Comparison of ENCODE assay signal across 23 mouse cellular contexts in genomic region chr8:91384389-91384788, GRCm38 (mm10).
A peak's percentile ranks its signal among the peaks of the same experiment; 100 is the strongest.
DNase-seq lines count a peak whose midpoint lies in the region; ATAC-seq and TF ChIP-seq lines count a peak whose summit lies in the region.
"Had no signal": no experiment of that assay in that cellular context is flagged by ENCODE, and none has a peak within 500 bp of the region (broad histone marks: within the 10 kb centered on the region; RNA-seq: fewer than 3 reads in every experiment).

No protein-coding gene starts in this region.

- TF ChIP-seq CTCF in olfactory bulb, adult 2 months (IDR thresholded peaks at IDR 0.05; ENCODE audit: insufficient read depth, low read depth, low read length) = no peak

- no peak for DNase-seq in liver, embryonic 13.5 days
- DNase-seq in embryonic facial prominence, embryonic 10.5 days (ENCODE audit: low spot score) = no peak
- no peak for DNase-seq in yolk sac, embryonic 10.5 days (ENCODE audit: low spot score)
- no peak for DNase-seq in adrenal gland, adult 18-20 months (ENCODE audit: low spot score in 2 of 2)
- DNase-seq: adrenal gland, postnatal 10 days; cerebellum, adult 9-10 months; gastrocnemius, postnatal 10 days; kidney, adult 18-20 months; layer of hippocampus, postnatal 36 days; midbrain, embryonic 14.5 days; right cerebral cortex, postnatal 14 days; spleen, adult 18-20 months; thymus, adult 2 months had no signal

- no peak overlapping the region for H3K4me3 ChIP-seq in forebrain, embryonic 13.5 days
- H3K4me3 ChIP-seq in forebrain, embryonic 16.5 days (replicated peaks; ENCODE audit: low read length) = no peak overlapping the region
- no peak overlapping the region for H3K4me3 ChIP-seq in liver, embryonic 13.5 days (replicated peaks)
- no peak overlapping the region for H3K4me3 ChIP-seq in liver, embryonic 12.5 days
- no peak overlapping the region for H3K4me3 ChIP-seq in embryonic facial prominence, embryonic 10.5 days
- no peak overlapping the region for H3K4me3 ChIP-seq in olfactory bulb, adult 2 months (ENCODE audit: insufficient read depth, low read depth, low read length)
- H3K4me3 ChIP-seq: embryonic facial prominence, embryonic 12.5 days; limb, embryonic 15.5 days; myocyte had no signal

- ATAC-seq in forebrain, embryonic 13.5 days = peak; percentile 39; the same call in 1 of the 2 replicates
- ATAC-seq in forebrain, embryonic 16.5 days = no peak
- ATAC-seq in liver, embryonic 13.5 days (ENCODE audit: low read depth) = no peak
- ATAC-seq in liver, embryonic 12.5 days = no peak
- ATAC-seq: CD4-positive, CD25-positive, alpha-beta regulatory T cell, adult 4 months; Patski had no signal

- H3K27ac ChIP-seq in forebrain, embryonic 13.5 days = no peak overlapping the region
- H3K27ac ChIP-seq in forebrain, embryonic 16.5 days (ENCODE audit: low read length) = no peak overlapping the region
- peak overlapping the region; percentile 43; the same call in 1 of the 2 replicates for H3K27ac ChIP-seq in liver, embryonic 13.5 days
- H3K27ac ChIP-seq in liver, embryonic 12.5 days = no peak overlapping the region
- H3K27ac ChIP-seq in embryonic facial prominence, embryonic 10.5 days (replicated peaks) = 0 out of 2 replicates have a peak overlapping the region, but pooled peaks have one; percentile 21
- peak overlapping the region; percentile 14; the same call in 1 of the 2 replicates for H3K27ac ChIP-seq in olfactory bulb, adult 2 months (ENCODE audit: insufficient read depth, low read depth, low read length)
- H3K27ac ChIP-seq: embryonic facial prominence, embryonic 12.5 days; kidney, postnatal 0 days; limb, embryonic 15.5 days had no signal

- no peaks in the 10 kb centered on the region for H3K36me3 ChIP-seq in forebrain, embryonic 13.5 days (ENCODE audit: poor library complexity, severe bottlenecking)
- H3K36me3 ChIP-seq in forebrain, embryonic 16.5 days (ENCODE audit: control insufficient read depth, insufficient read depth) = no peaks in the 10 kb centered on the region
- H3K36me3 ChIP-seq in liver, embryonic 13.5 days = no peaks in the 10 kb centered on the region
- H3K36me3 ChIP-seq in liver, embryonic 12.5 days = no peaks in the 10 kb centered on the region
- H3K36me3 ChIP-seq in embryonic facial prominence, embryonic 10.5 days (replicated peaks) = no peaks in the 10 kb centered on the region
- H3K36me3 ChIP-seq: embryonic facial prominence, embryonic 12.5 days; limb, embryonic 15.5 days had no signal

- no peaks in the 10 kb centered on the region for H3K9me3 ChIP-seq in forebrain, embryonic 13.5 days (replicated peaks)
- H3K9me3 ChIP-seq in forebrain, embryonic 16.5 days (ENCODE audit: control insufficient read depth, low read length) = no peaks in the 10 kb centered on the region
- no peaks in the 10 kb centered on the region for H3K9me3 ChIP-seq in liver, embryonic 13.5 days (replicated peaks)
- H3K9me3 ChIP-seq in liver, embryonic 12.5 days (replicated peaks) = no peaks in the 10 kb centered on the region
- H3K9me3 ChIP-seq in embryonic facial prominence, embryonic 10.5 days = no peaks in the 10 kb centered on the region
- H3K9me3 ChIP-seq: embryonic facial prominence, embryonic 12.5 days; limb, embryonic 15.5 days had no signal

- 65% methylated on average over 3 of the region's 3 CpGs for WGBS in forebrain, embryonic 13.5 days
- WGBS in forebrain, embryonic 16.5 days = 63% methylated on average over 3 of the region's 3 CpGs
- WGBS in liver, embryonic 13.5 days (ENCODE audit: insufficient replicate concordance) = 69% methylated on average over 3 of the region's 3 CpGs
- 70% methylated on average over 3 of the region's 3 CpGs for WGBS in liver, embryonic 12.5 days (ENCODE audit: insufficient replicate concordance)
- 69% methylated on average over 3 of the region's 3 CpGs for WGBS in embryonic facial prominence, embryonic 10.5 days
- whole genome bisulfite sequencing in olfactory bulb, adult 2 months = 92% methylated on average over 3 of the region's 3 CpGs

- no peak overlapping the region for H3K9ac ChIP-seq in forebrain, embryonic 13.5 days
- no peak overlapping the region for H3K9ac ChIP-seq in forebrain, embryonic 16.5 days (replicated peaks; ENCODE audit: low read depth, low read length)
- H3K9ac ChIP-seq in liver, embryonic 13.5 days = no peak overlapping the region
- no peak overlapping the region for H3K9ac ChIP-seq in liver, embryonic 12.5 days
- H3K9ac ChIP-seq: embryonic facial prominence, embryonic 12.5 days; limb, embryonic 15.5 days had no signal

- peaks cover 12% of the 10 kb centered on the region for H3K27me3 ChIP-seq in forebrain, embryonic 13.5 days
- H3K27me3 ChIP-seq in forebrain, embryonic 16.5 days (replicated peaks; ENCODE audit: control insufficient read depth, insufficient read depth, low read length) = no peaks in the 10 kb centered on the region
- H3K27me3 ChIP-seq in liver, embryonic 13.5 days = no peaks in the 10 kb centered on the region
- no peaks in the 10 kb centered on the region for H3K27me3 ChIP-seq in liver, embryonic 12.5 days (replicated peaks)
- 0 out of 2 replicates have a peak, but pooled peaks cover 3% of the 10 kb centered on the region for H3K27me3 ChIP-seq in embryonic facial prominence, embryonic 10.5 days (replicated peaks; ENCODE audit: low read depth, poor library complexity, severe bottlenecking)
- H3K27me3 ChIP-seq: embryonic facial prominence, embryonic 12.5 days; limb, embryonic 15.5 days; Patski had no signal

- TF ChIP-seq POLR2A in olfactory bulb, adult 2 months (IDR thresholded peaks at IDR 0.05; ENCODE audit: insufficient read depth, low read depth, low read length) = no peak

- no peak overlapping the region for H3K4me2 ChIP-seq in forebrain, embryonic 13.5 days
- H3K4me2 ChIP-seq in forebrain, embryonic 16.5 days (ENCODE audit: low read length) = no peak overlapping the region
- no peak overlapping the region for H3K4me2 ChIP-seq in liver, embryonic 13.5 days
- no peak overlapping the region for H3K4me2 ChIP-seq in liver, embryonic 12.5 days
- H3K4me2 ChIP-seq: limb, embryonic 15.5 days had no signal

- peaks cover 40% of the 10 kb centered on the region for H3K4me1 ChIP-seq in forebrain, embryonic 13.5 days
- H3K4me1 ChIP-seq in forebrain, embryonic 16.5 days (replicated peaks; ENCODE audit: control insufficient read depth, insufficient read depth, low read length) = peaks cover 26% of the 10 kb centered on the region
- H3K4me1 ChIP-seq in liver, embryonic 13.5 days (replicated peaks) = peaks cover 50% of the 10 kb centered on the region
- H3K4me1 ChIP-seq in liver, embryonic 12.5 days = peaks cover 45% of the 10 kb centered on the region
- peaks cover 46% of the 10 kb centered on the region for H3K4me1 ChIP-seq in embryonic facial prominence, embryonic 10.5 days
- peaks cover 27% of the 10 kb centered on the region for H3K4me1 ChIP-seq in olfactory bulb, adult 2 months (ENCODE audit: control insufficient read depth, insufficient read depth, low read length)

Comparison
In these comparisons a context has a peak if more than half of its experiments do, and no peak if none do; other contexts are left out.
1. H3K27ac ChIP-seq: peak in liver, embryonic 13.5 days (single experiment), embryonic facial prominence, embryonic 10.5 days (single experiment) and olfactory bulb, adult 2 months (single experiment); none in forebrain, embryonic 13.5 days (single experiment), forebrain, embryonic 16.5 days (single experiment) and liver, embryonic 12.5 days (single experiment).